Mouse (Mus musculus) spleen, adult 2 months (tissue): ENCODE results near the gene Opn1sw.

Source experiments
- CTCF ChIP-seq: fragments of 200-500 bp; IDR thresholded peaks from 2 replicates; pipeline ENCODE4 v1.5.1; 2011; ENCODE audit warnings: mild to moderate bottlenecking, inconsistent platforms; ENCODE audit not compliant: insufficient read depth, insufficient read length, insufficient replicate concordance; ENCODE audit errors: extremely low read depth
- POLR2A ChIP-seq: fragments of 200-500 bp; IDR thresholded peaks from 2 replicates; pipeline ENCODE4 v1.6.1; 2011; ENCODE audit warnings: low read depth, low read length, inconsistent platforms

DNA sequence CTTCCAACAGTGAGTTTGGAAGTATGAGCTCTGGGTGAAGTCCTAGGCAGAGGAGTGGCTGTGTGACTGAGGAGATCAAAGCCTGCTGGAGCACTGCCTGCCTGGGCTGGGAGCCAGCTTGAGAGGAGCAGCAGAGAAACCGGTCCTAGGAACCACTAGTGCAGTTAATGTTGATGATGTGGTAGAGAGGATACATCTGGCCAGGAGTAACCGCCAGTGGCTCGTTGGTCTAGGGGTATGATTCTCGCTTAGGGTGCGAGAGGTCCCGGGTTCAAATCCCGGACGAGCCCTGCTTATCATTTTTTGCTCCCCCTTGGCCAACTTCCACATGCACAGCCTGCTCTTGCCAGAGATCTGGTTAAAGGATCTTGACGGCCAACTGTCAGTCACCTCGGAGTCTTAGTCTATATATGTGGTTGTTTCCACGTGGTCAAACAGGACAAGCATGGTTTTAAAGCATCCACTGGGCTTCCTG lies 375 bp upstream of the Opn1sw start:
- TF ChIP-seq POLR2A, result no peak
- no peak for TF ChIP-seq CTCF
